Mouse (Mus musculus) heart, postnatal 25 days (tissue): ENCODE measurements at regions not wholly inside any gene's neighbourhood (a gene's known extent, or its start where the extent isn't known, plus 50 kb on each side); places are given as distances from the start of the nearest gene placed in this dataset.

Source experiments
- DNase-seq: peaks from one replicate; pipeline ENCODE4 v3.0.0; 2022; ENCODE audit warnings: low spot score
- intact Hi-C: fragments of 180-260 bp; cut with DNase I; formaldehyde crosslinking; loops from one replicate; pipeline ENCODE4 v1.15.1; 2025

DNA sequence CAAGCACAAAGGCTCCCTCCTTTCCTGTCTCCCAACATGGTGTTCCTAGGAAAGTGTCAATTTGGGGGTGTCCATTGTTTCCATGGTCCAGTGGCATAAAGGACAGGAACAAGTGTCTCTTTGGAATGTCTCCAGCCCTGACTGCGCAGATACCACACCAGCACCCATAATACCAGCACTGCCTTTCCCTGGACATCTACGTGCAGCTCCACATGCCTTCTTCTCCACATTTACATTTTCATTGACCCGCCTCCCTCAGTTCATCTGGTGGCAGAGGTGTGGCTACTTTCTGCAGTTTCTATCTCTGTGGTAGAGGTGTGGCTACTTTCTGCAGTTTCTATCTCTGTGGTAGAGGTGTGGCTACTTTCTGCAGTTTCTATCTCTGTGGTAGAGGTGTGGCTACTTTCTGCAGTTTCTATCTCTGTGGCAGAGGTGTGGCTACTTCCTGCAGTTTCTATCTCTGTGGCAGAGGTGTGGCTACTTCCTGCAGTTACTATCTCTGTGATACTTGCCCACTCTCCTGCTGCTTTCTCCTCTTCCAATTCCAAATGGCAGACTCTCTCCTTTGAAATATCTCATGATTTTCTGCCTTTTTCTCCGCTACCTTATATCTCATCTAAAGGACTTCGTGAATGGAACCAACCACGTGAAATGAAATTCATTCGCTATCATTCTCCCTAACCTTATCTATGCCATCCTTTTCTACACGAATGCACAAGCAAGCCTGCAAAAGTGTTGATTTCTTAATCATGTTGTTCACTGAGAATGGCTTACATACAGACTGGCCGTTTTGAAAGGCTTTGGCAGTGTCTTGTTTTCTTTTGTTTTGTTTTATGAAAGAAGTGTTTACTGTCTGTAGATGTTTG is 204.0 kb downstream of the Parm1 start:
- no peak for DNase-seq
- intact Hi-C loops, result no loop called here

DNA sequence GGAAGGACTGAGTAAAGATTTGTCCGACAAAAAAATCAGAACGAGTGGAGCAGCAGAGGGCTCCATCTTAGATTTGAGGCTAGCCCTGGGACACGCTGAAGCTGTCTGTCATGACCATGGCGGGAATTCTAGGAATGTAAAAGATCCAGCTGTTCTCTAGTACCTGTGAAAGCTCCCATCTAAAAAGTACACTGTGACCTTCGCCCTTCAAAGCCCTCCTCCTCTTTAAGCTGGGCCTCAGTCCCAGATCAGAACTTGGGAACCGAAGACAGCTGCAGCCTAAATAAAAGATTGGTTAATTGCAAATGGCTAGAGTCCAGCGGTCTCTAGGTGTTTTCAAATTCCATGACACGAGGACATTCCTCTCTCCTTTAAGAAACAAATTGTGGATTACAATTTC is 195.6 kb downstream of the Parm1 start:
- intact Hi-C loops, result no loop called here
- DNase-seq, result no peak

DNA sequence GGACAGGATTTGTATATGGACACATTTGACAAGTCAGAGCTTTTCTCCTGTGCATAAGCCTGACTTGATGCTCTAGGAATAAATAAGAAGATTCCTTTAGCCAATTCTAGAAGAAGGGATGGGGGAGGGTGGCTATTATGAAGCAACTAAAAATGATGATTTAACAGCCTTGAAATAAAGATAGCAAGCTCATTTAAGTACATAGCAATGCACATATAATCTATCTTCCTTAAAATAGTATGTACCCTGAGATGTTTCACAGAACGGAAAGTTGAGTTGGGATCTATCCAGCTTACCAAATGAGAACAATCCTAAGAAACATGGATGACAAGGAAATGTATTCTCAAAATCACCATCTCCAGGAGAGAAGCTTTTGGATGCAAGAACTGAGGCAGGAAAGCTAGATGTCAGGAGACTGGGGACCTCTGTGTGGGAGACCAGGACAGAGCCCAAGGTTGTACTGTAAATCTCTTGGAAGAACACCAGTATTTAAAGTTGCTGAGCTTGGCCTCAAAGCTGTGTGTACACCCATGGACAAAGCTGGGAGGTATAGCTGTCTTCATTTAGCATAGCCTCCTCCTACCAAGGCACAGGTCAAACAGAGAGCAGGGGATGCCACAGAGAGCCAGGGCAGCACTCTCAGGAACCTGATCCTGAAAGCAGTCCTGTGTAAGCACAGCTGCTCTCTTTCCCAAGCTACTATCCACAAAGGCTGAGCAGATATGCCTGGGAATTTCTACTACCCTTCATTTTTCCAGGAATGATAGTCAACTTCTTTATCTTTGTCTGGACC is 192.3 kb downstream of the Parm1 start:
- intact Hi-C loops, result no loop called here
- no peak for DNase-seq

DNA sequence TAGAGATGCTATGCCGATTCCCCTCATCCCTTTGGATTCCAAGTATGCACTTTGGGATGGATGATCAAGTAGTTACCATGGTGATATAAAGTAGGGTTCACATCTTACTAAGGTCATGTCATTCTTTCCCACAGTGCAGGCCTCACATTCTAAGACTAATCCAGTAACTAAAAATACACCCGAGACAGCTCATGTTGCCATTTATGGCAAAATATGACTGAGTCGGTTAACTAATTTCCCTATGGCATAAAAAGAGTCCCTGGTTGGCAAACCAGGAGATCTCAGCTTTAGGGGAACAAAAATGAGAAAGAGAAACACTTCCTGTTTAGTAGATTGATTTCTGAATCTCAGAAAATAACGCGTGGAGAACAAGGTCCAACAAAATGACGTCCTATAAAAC is 190.7 kb downstream of the Parm1 start:
- intact Hi-C loops, result no loop called here
- no peak for DNase-seq

DNA sequence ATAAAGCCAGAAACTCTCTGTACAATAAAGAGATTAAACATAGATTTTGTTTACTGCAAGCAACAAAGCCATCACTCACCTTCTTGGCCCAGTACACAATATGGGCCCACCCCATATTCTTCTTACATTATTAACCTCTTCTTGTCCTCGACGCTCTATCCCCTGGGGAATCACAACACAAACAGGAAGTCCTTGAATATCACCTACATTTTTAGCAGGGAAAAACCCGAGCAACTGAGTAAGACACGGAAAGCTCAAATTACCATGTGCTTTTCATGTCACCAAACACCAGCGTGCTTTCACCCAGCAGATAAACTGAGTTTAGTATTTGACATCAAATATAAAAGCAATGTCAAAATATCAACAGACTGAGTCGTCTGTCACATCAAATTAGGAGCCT is 179.7 kb downstream of the Parm1 start:
- DNase-seq, result no peak
- intact Hi-C loops, result no loop called here

DNA sequence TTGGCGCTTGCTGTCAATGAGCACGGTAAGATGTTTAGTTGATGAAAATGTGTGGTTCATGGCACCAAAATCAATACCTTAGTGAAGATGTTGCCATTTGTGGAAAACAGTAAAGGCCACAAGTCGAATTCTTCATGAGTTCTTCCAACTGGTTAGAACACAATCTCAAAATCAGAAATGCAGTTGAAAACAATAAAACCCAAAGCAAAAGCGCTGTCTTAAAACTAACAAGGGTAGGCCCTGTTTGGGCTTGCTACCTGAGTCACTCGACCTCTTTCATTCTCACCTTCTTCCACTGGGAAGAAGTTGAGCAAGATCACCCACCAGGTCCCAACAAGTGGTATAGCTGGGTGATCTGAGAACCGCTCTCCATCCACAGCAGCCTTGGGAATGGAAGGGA is 179.1 kb downstream of the Parm1 start:
- DNase-seq, result no peak
- intact Hi-C loops, result no loop called here

DNA sequence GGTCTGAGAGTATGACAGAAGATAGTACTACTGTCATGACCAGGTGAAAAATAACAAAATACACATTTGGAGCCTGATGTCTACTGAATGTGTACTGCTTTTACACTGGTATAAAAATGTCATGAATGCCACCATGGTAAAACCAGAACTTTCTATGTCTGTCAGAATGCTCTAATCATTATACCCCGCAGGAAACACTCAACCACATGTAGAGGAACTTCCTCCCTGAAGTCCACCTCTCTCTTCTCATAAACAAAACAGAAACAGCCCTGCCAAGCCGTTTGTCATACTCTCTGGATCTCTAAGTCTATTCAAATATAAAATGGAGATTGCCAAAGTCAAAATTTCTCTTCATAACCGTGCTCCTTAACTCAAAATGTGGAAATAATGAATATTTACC is 178.2 kb downstream of the Parm1 start:
- no peak for DNase-seq
- intact Hi-C loops, result no loop called here

DNA sequence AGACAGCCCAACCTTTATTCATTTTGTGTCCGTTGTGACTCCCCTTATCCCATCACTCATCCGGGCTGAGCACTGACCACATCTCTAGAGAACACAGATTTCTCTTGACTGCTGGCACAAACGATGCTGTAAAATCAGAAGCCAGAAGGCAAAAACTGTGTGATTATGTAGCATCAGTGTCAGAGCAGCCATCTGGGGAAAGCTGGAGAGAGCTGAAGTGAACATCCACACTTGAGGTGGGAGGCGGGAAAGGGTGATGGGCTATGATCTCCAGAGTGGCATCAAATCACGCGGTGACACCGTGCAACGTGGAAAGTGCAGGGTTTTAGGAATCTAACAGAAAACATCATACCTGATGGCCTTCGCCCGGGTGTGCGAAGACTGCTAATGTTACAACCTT is 175.9 kb downstream of the Parm1 start:
- intact Hi-C loops, result no loop called here

DNA sequence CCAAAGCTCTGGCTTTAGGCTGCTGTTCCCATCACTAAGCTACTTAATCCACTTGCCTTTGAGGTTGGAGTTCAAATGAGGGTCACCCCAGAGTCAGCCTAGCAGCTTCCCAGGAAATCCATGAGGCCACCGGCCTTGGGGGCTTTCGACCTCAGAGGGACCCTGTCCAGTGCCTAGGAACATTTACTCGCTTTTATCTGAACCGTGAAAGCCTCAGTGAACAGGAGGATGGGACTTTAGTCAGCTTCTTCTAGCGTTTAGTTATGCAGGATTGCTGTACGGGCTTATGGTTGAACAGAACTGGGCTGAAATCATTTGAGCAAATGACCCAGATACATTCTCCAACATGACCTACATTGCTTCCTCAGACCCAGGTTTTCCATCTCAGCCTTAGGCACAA is 174.9 kb downstream of the Parm1 start:
- intact Hi-C loops, result no loop called here
- no peak for DNase-seq

More for the DNA sequence above, 175.9 kb downstream of the Parm1 start:
- no peak for DNase-seq

DNA sequence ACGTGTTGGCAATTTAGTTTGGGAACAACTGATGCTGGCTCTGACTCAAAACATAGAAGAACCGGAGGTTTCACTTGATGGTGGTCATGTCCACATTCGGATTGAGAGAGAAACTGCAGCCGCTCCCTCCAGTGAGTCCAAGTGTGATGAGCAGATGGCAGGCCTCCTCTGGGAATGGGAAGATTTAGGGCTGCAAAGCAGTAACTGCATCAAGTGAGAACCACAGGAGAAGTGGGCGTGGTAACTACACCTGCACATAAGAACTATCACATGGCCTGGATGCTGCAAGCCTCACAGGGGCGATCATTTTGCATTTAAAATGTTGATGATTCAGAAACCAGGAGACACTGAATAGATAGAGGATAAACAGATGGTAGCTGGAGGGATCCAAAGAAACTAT is 161.3 kb downstream of the Parm1 start:
- intact Hi-C loops, result no loop called here
- DNase-seq, result no peak
